Mouse (Mus musculus) ES-E14 (cell line): ENCODE measurements around the gene Ak7. TPM values are rescaled to one million over a fixed set of nuclear protein-coding genes. Genes with fewer than 3 reads are reported as not detected.

Experiments
- DNase-seq: peaks from one replicate; pipeline ENCODE4 v3.0.0-alpha.2; 2013; ENCODE audit warnings: low read depth, low spot score
- H3K27ac ChIP-seq: 2 replicates; pipeline ENCODE4 v1.5.1; 2012; ENCODE audit warnings: low read depth, mild to moderate bottlenecking, low read length, moderate library complexity, mixed read lengths; ENCODE audit not compliant: poor library complexity, insufficient read depth, severe bottlenecking
- H3K36me3 ChIP-seq: 2 replicates; pipeline ENCODE4 v1.6.1; 2012; ENCODE audit warnings: mild to moderate bottlenecking, low read length, moderate library complexity, mixed read lengths; ENCODE audit not compliant: control insufficient read depth, poor library complexity, insufficient read depth, severe bottlenecking
- H3K4me1 ChIP-seq, 2 experiments: fragments of 150-350 bp in 1 of 2; sonication (generic) in 1 of 2; 2 replicates each; pipeline ENCODE4 v1.6.1; 2012; ENCODE audit warnings: low read length in 2 of 2, mild to moderate bottlenecking in 1 of 2, mixed read lengths in 1 of 2; ENCODE audit not compliant: control insufficient read depth in 2 of 2, insufficient read depth in 2 of 2, poor library complexity in 1 of 2
- H3K4me3 ChIP-seq, 2 experiments: fragments of 150-350 bp in 1 of 2; sonication (generic) in 1 of 2; 2 replicates each; pipeline ENCODE4 v1.5.1; 2012; ENCODE audit warnings: low read length in 2 of 2, low read depth in 1 of 2, mild to moderate bottlenecking in 1 of 2, mixed read lengths in 1 of 2; ENCODE audit not compliant: insufficient read depth in 1 of 2, poor library complexity in 1 of 2, severe bottlenecking in 1 of 2
- H3K9ac ChIP-seq: 2 replicates; pipeline ENCODE4 v1.6.1; 2012; ENCODE audit warnings: low read depth, mild to moderate bottlenecking, low read length, mixed read lengths; ENCODE audit not compliant: poor library complexity, insufficient read depth, severe bottlenecking
- H3K9me3 ChIP-seq: fragments of 150-350 bp; sonication (generic); 2 replicates; pipeline ENCODE4 v1.6.1; 2012; ENCODE audit warnings: low read depth, mild to moderate bottlenecking, low read length; ENCODE audit not compliant: control insufficient read depth, insufficient read depth
- CHD2 ChIP-seq: IDR thresholded peaks from 2 replicates; pipeline ENCODE4 v1.6.1; 2014; ENCODE audit warnings: mild to moderate bottlenecking, low read depth, low read length, inconsistent platforms
- HCFC1 ChIP-seq: IDR thresholded peaks from 2 replicates; pipeline ENCODE4 v1.6.1; 2012; ENCODE audit warnings: low read length, inconsistent platforms, borderline replicate concordance; ENCODE audit not compliant: insufficient read depth
- MAFK ChIP-seq: IDR thresholded peaks from 2 replicates; pipeline ENCODE4 v1.6.1; 2014; ENCODE audit warnings: mild to moderate bottlenecking, low read depth, low read length, inconsistent platforms; ENCODE audit not compliant: insufficient read depth
- ZC3H11A ChIP-seq: IDR thresholded peaks from 2 replicates; pipeline ENCODE4 v1.6.1; 2012; ENCODE audit warnings: low read depth, mild to moderate bottlenecking, inconsistent platforms, low read length, borderline replicate concordance
- ZNF384 ChIP-seq: IDR thresholded peaks from 2 replicates; pipeline ENCODE4 v1.6.1; 2012; ENCODE audit warnings: low read depth, low read length, inconsistent platforms
- in situ Hi-C, 2 experiments: fragments of 600-800 bp; cut with MboI; formaldehyde crosslinking; loops; one replicate each; pipeline ENCODE4 v1.15.1; 2025; ENCODE audit warnings: low sequenced_read_pairs in 2 of 2, inconsistent platforms in 1 of 2; ENCODE audit not compliant: unreplicated experiment in 2 of 2
- total RNA-seq: library from RNA; depleted of rRNA; stranded (reverse); fragments of 300-350 nt; gene quantifications from 2 replicates; pipeline ENCODE4 v1.2.3, GENCODE M21; 2012

Ak7 gene
- total RNA-seq, 1 experiment: 6.5 TPM

- Histone ChIP-seq H3K27ac (no peak overlapping the region), H3K36me3 (peaks cover 2% of the 10 kb centered on the region; the same call in 1 of the 2 replicates), H3K9ac (no peak overlapping the region), H3K4me3 (no peak overlapping the region), H3K9me3 (no peaks in the 10 kb centered on the region), H3K4me1 (peaks cover 0 to 10% of the 10 kb centered on the region in 2 experiments; a peak in 2 of 4 replicates)
- in situ Hi-C loops: no loop called here
- TF ChIP-seq ZC3H11A: no peak
- no peak for TF ChIP-seq HCFC1
- TF ChIP-seq ZNF384: no peak
- no peak for TF ChIP-seq CHD2
- DNase-seq: no peak
These were observed 8.5 kb upstream of the Ak7 start for GRCm38 (mm10) chr12:105697104-105697780.

GRCm38 (mm10) chr12:105700433-105700832, 5.3 kb upstream of the Ak7 start:
- H3K9me3 ChIP-seq: no peaks in the 10 kb centered on the region
- no peak for TF ChIP-seq CHD2
- TF ChIP-seq ZC3H11A: no peak
- no peak for TF ChIP-seq ZNF384
- no peak for TF ChIP-seq MAFK
- TF ChIP-seq HCFC1: no peak

DNA sequence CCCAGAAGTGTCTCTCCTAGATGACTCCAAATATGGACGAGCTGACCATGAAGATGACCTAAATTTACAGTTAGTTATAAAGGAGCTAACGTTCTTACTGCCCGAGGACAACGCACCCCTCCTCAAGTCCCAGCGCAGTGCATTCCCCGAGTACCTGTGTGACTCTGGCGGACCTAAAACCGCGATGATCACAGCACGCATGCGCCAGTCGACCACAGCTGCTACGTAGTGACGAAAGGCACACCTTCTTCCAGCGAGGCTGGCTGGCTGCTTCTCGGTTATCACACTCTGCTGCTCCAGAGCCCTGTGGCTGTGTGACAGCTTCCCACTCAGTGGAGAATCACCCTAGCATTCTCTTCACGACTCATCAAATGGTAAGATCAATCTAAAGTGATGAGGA, 12.8 kb downstream of the Ak7 start:
- Histone ChIP-seq H3K9ac (no peak overlapping the region), H3K9me3 (no peaks in the 10 kb centered on the region), H3K27ac (no peak overlapping the region), H3K36me3 (no peaks in the 10 kb centered on the region), H3K4me1 (peaks cover 0 to 5% of the 10 kb centered on the region in 2 experiments; a peak in 2 of 4 replicates), H3K4me3 (0 out of 4 replicates have a peak overlapping the region, but pooled peaks of 1 of the 2 experiments have one; percentile 10)
- no peak for DNase-seq
- TF ChIP-seq ZNF384 (no peak), HCFC1 (no peak), ZC3H11A (no peak), CHD2 (no peak), MAFK (no peak)
- in situ Hi-C loops: no loop called here

More at GRCm38 (mm10) chr12:105700433-105700832, 5.3 kb upstream of the Ak7 start:
- Histone ChIP-seq H3K4me3 (no peak overlapping the region), H3K36me3 (peaks cover 2% of the 10 kb centered on the region; the same call in 1 of the 2 replicates), H3K4me1 (peaks cover 2 to 14% of the 10 kb centered on the region in 2 experiments; a peak in 3 of 4 replicates), H3K9ac (no peak overlapping the region), H3K27ac (no peak overlapping the region)
- no peak for DNase-seq
- in situ Hi-C loops: no loop called here

DNA sequence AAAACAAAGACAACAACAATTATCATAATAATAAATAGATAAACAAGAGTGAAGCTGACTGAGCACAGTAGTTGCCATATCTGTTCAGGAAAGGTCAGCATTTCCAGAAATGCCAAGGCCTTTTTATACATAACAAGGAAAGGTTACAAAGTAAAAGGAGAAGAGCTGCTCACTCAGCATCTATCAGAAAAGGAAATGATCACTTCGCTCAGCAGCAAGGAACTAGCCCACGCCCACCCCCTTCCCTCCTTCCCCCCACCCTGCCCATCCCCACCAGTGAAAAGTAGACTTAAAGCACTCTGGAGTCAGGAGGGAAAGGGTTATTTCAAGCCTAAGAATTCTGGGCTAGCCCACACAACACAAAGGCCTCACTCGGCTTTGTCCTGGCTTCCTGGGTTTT, 14.4 kb downstream of the Ak7 start:
- H3K27ac ChIP-seq: no peak overlapping the region; the same call in 1 of the 2 replicates
- in situ Hi-C loops: no loop called here
- TF ChIP-seq CHD2: no peak
- TF ChIP-seq ZNF384: no peak
- no peak for TF ChIP-seq ZC3H11A
- no peak for TF ChIP-seq MAFK
- no peak for TF ChIP-seq HCFC1
- H3K4me1 ChIP-seq: peaks cover 0 to 2% of the 10 kb centered on the region in 2 experiments; a peak in 2 of 4 replicates
- no peaks in the 10 kb centered on the region for H3K9me3 ChIP-seq
- H3K9ac ChIP-seq: no peak overlapping the region
- no peaks in the 10 kb centered on the region for H3K36me3 ChIP-seq
- no peak overlapping the region for H3K4me3 ChIP-seq
- DNase-seq: no peak
